In genomic region chrX:99442778-99443527, GRCm38 (mm10) we compare ENCODE assay signal across 8 mouse cellular contexts. TPM values are rescaled to one million over a fixed set of nuclear protein-coding genes. Genes with fewer than 3 reads are reported as not detected.
DNase-seq lines count a peak whose midpoint lies in the region; ATAC-seq and TF ChIP-seq lines count a peak whose summit lies in the region.

No protein-coding gene starts in this region.

- no peaks in the 10 kb centered on the region for H3K36me3 ChIP-seq in heart, embryonic 13.5 days
- H3K36me3 ChIP-seq in embryonic facial prominence, embryonic 13.5 days = no peaks in the 10 kb centered on the region
- no peaks in the 10 kb centered on the region for H3K36me3 ChIP-seq in kidney, postnatal 0 days (ENCODE audit: insufficient read depth, low read length)
- no peaks in the 10 kb centered on the region for H3K36me3 ChIP-seq in midbrain, embryonic 14.5 days (ENCODE audit: control insufficient read depth, insufficient read depth, low read length)

- peak overlapping the region; percentile 54 for H3K4me2 ChIP-seq in heart, embryonic 13.5 days
- peak overlapping the region; percentile 36 for H3K4me2 ChIP-seq in embryonic facial prominence, embryonic 13.5 days
- peak overlapping the region; percentile 21; the same call in 1 of the 2 replicates for H3K4me2 ChIP-seq in kidney, postnatal 0 days (ENCODE audit: low read length)
- H3K4me2 ChIP-seq in midbrain, embryonic 14.5 days (ENCODE audit: low read length) = peak overlapping the region; percentile 15; the same call in 1 of the 2 replicates

- no peak for DNase-seq in heart, adult 9 months (ENCODE audit: low spot score in 2 of 2)
- peak; percentile 57 for DNase-seq in kidney, postnatal 0 days (ENCODE audit: low spot score)
- DNase-seq in midbrain, embryonic 14.5 days = peak; percentile 71
- no peak for DNase-seq in Muller cell, postnatal 12 days (ENCODE audit: inconsistent ontology term)
- no peak for DNase-seq in thymus, postnatal 10 days (ENCODE audit: low spot score in 2 of 2)
- no peak for DNase-seq in left cerebral cortex, adult 2 months (ENCODE audit: extremely low spot score in 1 of 2, low spot score in 2 of 2)

- WGBS in heart, embryonic 13.5 days = 23% methylated on average over 28 of the region's 38 CpGs
- WGBS in embryonic facial prominence, embryonic 13.5 days = 29% methylated on average over 30 of the region's 38 CpGs
- 25% methylated on average over 33 of the region's 38 CpGs for WGBS in kidney, postnatal 0 days
- WGBS in midbrain, embryonic 14.5 days = 28% methylated on average over 37 of the region's 38 CpGs

- H3K9me3 ChIP-seq in heart, embryonic 13.5 days = no peaks in the 10 kb centered on the region
- H3K9me3 ChIP-seq in embryonic facial prominence, embryonic 13.5 days = no peaks in the 10 kb centered on the region
- no peaks in the 10 kb centered on the region for H3K9me3 ChIP-seq in kidney, postnatal 0 days (replicated peaks; ENCODE audit: low read length)
- H3K9me3 ChIP-seq in midbrain, embryonic 14.5 days (ENCODE audit: control insufficient read depth, low read length) = no peaks in the 10 kb centered on the region

- no peak overlapping the region for H3K27ac ChIP-seq in heart, embryonic 13.5 days (replicated peaks)
- peak overlapping the region; percentile 80 for H3K27ac ChIP-seq in embryonic facial prominence, embryonic 13.5 days
- peak overlapping the region; percentile 77 for H3K27ac ChIP-seq in kidney, postnatal 0 days
- H3K27ac ChIP-seq in midbrain, embryonic 14.5 days (replicated peaks; ENCODE audit: low read depth, low read length) = peak overlapping the region; percentile 37; the same call in 1 of the 2 replicates
- H3K27ac ChIP-seq in left cerebral cortex, adult 2 months = no peak overlapping the region

- 0 out of 2 replicates have a peak overlapping the region, but pooled peaks have one; percentile 28 for H3K9ac ChIP-seq in heart, embryonic 13.5 days
- no peak overlapping the region for H3K9ac ChIP-seq in embryonic facial prominence, embryonic 13.5 days
- 0 out of 2 replicates have a peak overlapping the region, but pooled peaks have one; percentile 13 for H3K9ac ChIP-seq in kidney, postnatal 0 days (ENCODE audit: low read depth, low read length)
- no peak overlapping the region for H3K9ac ChIP-seq in midbrain, embryonic 14.5 days (replicated peaks; ENCODE audit: low read length)

- H3K4me3 ChIP-seq in heart, embryonic 13.5 days = no peak overlapping the region
- no peak overlapping the region for H3K4me3 ChIP-seq in embryonic facial prominence, embryonic 13.5 days
- H3K4me3 ChIP-seq in kidney, postnatal 0 days (replicated peaks; ENCODE audit: low read depth, low read length) = no peak overlapping the region
- H3K4me3 ChIP-seq in midbrain, embryonic 14.5 days (replicated peaks; ENCODE audit: low read depth, low read length) = no peak overlapping the region
- no peak overlapping the region for H3K4me3 ChIP-seq in left cerebral cortex, adult 2 months

- ATAC-seq in heart, embryonic 13.5 days (ENCODE audit: extremely low read depth, insufficient number of reproducible peaks, low FRiP score, low TSS enrichment) = no peak
- ATAC-seq in embryonic facial prominence, embryonic 13.5 days (ENCODE audit: insufficient number of reproducible peaks, insufficient read depth, low FRiP score, low TSS enrichment, low read depth) = no peak
- peak; percentile 69 for ATAC-seq in kidney, postnatal 0 days (replicated peaks; ENCODE audit: low FRiP score, low read depth)
- ATAC-seq in midbrain, embryonic 14.5 days (ENCODE audit: low FRiP score, low TSS enrichment) = peak; percentile 53; the same call in 1 of the 2 replicates

- intact Hi-C loops in left cerebral cortex, adult 2 months (cut with DNase I) = loop anchor here (5.0 kb wide), 1 partner anchor 79 kb away; no protein-coding TSS in a partner anchor

- TF ChIP-seq CTCF in kidney, postnatal 0 days (IDR thresholded peaks at IDR 0.05; ENCODE audit: low read depth) = no peak
- TF ChIP-seq CTCF in left cerebral cortex, adult 2 months (IDR thresholded peaks at IDR 0.05) = no peak

- H3K4me1 ChIP-seq in heart, embryonic 13.5 days = peaks cover 12% of the 10 kb centered on the region; the same call in 1 of the 2 replicates
- peaks cover 27% of the 10 kb centered on the region for H3K4me1 ChIP-seq in embryonic facial prominence, embryonic 13.5 days
- 0 out of 2 replicates have a peak, but pooled peaks cover 6% of the 10 kb centered on the region for H3K4me1 ChIP-seq in kidney, postnatal 0 days (replicated peaks; ENCODE audit: insufficient read depth, low read length)
- no peaks in the 10 kb centered on the region for H3K4me1 ChIP-seq in midbrain, embryonic 14.5 days (ENCODE audit: control insufficient read depth, insufficient read depth, low read length)

- peaks cover 81% of the 10 kb centered on the region for H3K27me3 ChIP-seq in heart, embryonic 13.5 days (replicated peaks)
- H3K27me3 ChIP-seq in embryonic facial prominence, embryonic 13.5 days = peaks cover 51% of the 10 kb centered on the region
- H3K27me3 ChIP-seq in kidney, postnatal 0 days (ENCODE audit: insufficient read depth, low read length) = no peaks in the 10 kb centered on the region
- H3K27me3 ChIP-seq in midbrain, embryonic 14.5 days (ENCODE audit: control insufficient read depth, insufficient read depth, low read length) = no peaks in the 10 kb centered on the region

RNA-seq across cellular contexts. Expression of gene Pja1, which starts 28.1 kb away (rescaled TPM):
- polyA plus RNA-seq in heart, embryonic 13.5 days (2015; fragmentation: Nextera tagmentation; extraction: Ambion mirVana) = 85.3 and 96.4 TPM in 2 replicates
- polyA plus RNA-seq in embryonic facial prominence, embryonic 13.5 days (2015; fragmentation: Nextera tagmentation; extraction: Ambion mirVana) = 181 and 195 TPM in 2 replicates
- 158 and 162 TPM in 2 replicates for polyA plus RNA-seq in kidney, postnatal 0 days (2015; fragmentation: Nextera tagmentation; extraction: Ambion mirVana)
- 327 and 333 TPM in 2 replicates for polyA plus RNA-seq in midbrain, embryonic 14.5 days (2014; fragmentation: Nextera tagmentation; extraction: Ambion mirVana)
- total RNA-seq in left cerebral cortex, adult 2 months (2021) = 100 to 1,000 TPM; 212 to 214 TPM

Comparison
In these comparisons a context has a peak if more than half of its experiments do, and no peak if none do; other contexts are left out.
1. ATAC-seq: peak in kidney, postnatal 0 days (single experiment) and midbrain, embryonic 14.5 days (single experiment); none in heart, embryonic 13.5 days (single experiment) and embryonic facial prominence, embryonic 13.5 days (single experiment).
2. H3K27ac ChIP-seq: peak in embryonic facial prominence, embryonic 13.5 days (single experiment), kidney, postnatal 0 days (single experiment) and midbrain, embryonic 14.5 days (single experiment); none in heart, embryonic 13.5 days (single experiment) and left cerebral cortex, adult 2 months (single experiment).
3. H3K9ac ChIP-seq: peak in heart, embryonic 13.5 days (single experiment) and kidney, postnatal 0 days (single experiment); none in embryonic facial prominence, embryonic 13.5 days (single experiment) and midbrain, embryonic 14.5 days (single experiment).
4. DNase-seq: peak in kidney, postnatal 0 days (single experiment) and midbrain, embryonic 14.5 days (single experiment); none in heart, adult 9 months (0 of 2), Muller cell, postnatal 12 days (single experiment), thymus, postnatal 10 days (0 of 2) and left cerebral cortex, adult 2 months (0 of 2).
5. Peak in every context shown above with its lines, with median percentiles within 50 percentile points of each other: H3K4me2 ChIP-seq.